Comparison of ENCODE assay signal across 13 mouse cellular contexts in genomic region chr13:41416065-41417016, GRCm38 (mm10).
A peak's percentile ranks its signal among the peaks of the same experiment; 100 is the strongest.
DNase-seq lines count a peak whose midpoint lies in the region; ATAC-seq lines count a peak whose summit lies in the region.
"Had no signal": no experiment of that assay in that cellular context is flagged by ENCODE, and none has a peak within 500 bp of the region (broad histone marks: within the 10 kb centered on the region; RNA-seq: fewer than 3 reads in every experiment).

No protein-coding gene starts in this region.

- no peaks in the 10 kb centered on the region for H3K9me3 ChIP-seq in forebrain, embryonic 12.5 days
- no peaks in the 10 kb centered on the region for H3K9me3 ChIP-seq in forebrain, embryonic 11.5 days (ENCODE audit: control insufficient read depth, low read length)
- no peaks in the 10 kb centered on the region for H3K9me3 ChIP-seq in hindbrain, embryonic 13.5 days
- H3K9me3 ChIP-seq in neural tube, embryonic 12.5 days = no peaks in the 10 kb centered on the region
- no peaks in the 10 kb centered on the region for H3K9me3 ChIP-seq in heart, embryonic 11.5 days (replicated peaks; ENCODE audit: control insufficient read depth, low read length)

- WGBS in forebrain, embryonic 12.5 days = 65% methylated on average over 11 of the region's 11 CpGs
- WGBS in forebrain, embryonic 11.5 days = 81% methylated on average over 11 of the region's 11 CpGs
- 46% methylated on average over 11 of the region's 11 CpGs for WGBS in hindbrain, embryonic 13.5 days
- WGBS in neural tube, embryonic 12.5 days = 38% methylated on average over 11 of the region's 11 CpGs
- WGBS in heart, embryonic 11.5 days (ENCODE audit: insufficient replicate concordance) = 67% methylated on average over 11 of the region's 11 CpGs

- intact Hi-C loops in gastrocnemius, postnatal 36 days (cut with DNase I) = no loop called here

- DNase-seq in forebrain, embryonic 11.5 days (ENCODE audit: low spot score) = no peak
- DNase-seq in brain, adult 2 months (ENCODE audit: low read depth, low spot score) = peak; percentile 58
- DNase-seq in gastrocnemius, postnatal 36 days = no peak
- DNase-seq in frontal cortex, adult 2 months (ENCODE audit: extremely low spot score in 1 of 2, low spot score in 1 of 2) = no peak
- DNase-seq: B cell, adult 2 months; cerebellum, postnatal 36 days; kidney, adult 2 months; spleen, adult 18-20 months; thymus, adult 2 months had no signal

- H3K36me3 ChIP-seq in forebrain, embryonic 12.5 days (replicated peaks) = no peaks in the 10 kb centered on the region
- no peaks in the 10 kb centered on the region for H3K36me3 ChIP-seq in forebrain, embryonic 11.5 days (ENCODE audit: control insufficient read depth, insufficient read depth, low read length)
- H3K36me3 ChIP-seq in hindbrain, embryonic 13.5 days = no peaks in the 10 kb centered on the region
- no peaks in the 10 kb centered on the region for H3K36me3 ChIP-seq in neural tube, embryonic 12.5 days
- H3K36me3 ChIP-seq in heart, embryonic 11.5 days (ENCODE audit: control insufficient read depth, insufficient read depth, low read length) = no peaks in the 10 kb centered on the region

- H3K27me3 ChIP-seq in forebrain, embryonic 12.5 days = no peaks in the 10 kb centered on the region
- no peaks in the 10 kb centered on the region for H3K27me3 ChIP-seq in forebrain, embryonic 11.5 days (ENCODE audit: control insufficient read depth, insufficient read depth, low read length)
- no peaks in the 10 kb centered on the region for H3K27me3 ChIP-seq in hindbrain, embryonic 13.5 days
- H3K27me3 ChIP-seq in neural tube, embryonic 12.5 days (replicated peaks) = no peaks in the 10 kb centered on the region
- H3K27me3 ChIP-seq in heart, embryonic 11.5 days (ENCODE audit: control insufficient read depth, insufficient read depth, low read length) = no peaks in the 10 kb centered on the region

- no peak overlapping the region for H3K9ac ChIP-seq in forebrain, embryonic 12.5 days
- H3K9ac ChIP-seq in forebrain, embryonic 11.5 days (ENCODE audit: low read length) = no peak overlapping the region
- no peak overlapping the region for H3K9ac ChIP-seq in hindbrain, embryonic 13.5 days
- no peak overlapping the region for H3K9ac ChIP-seq in neural tube, embryonic 12.5 days
- H3K9ac ChIP-seq in heart, embryonic 11.5 days (ENCODE audit: low read depth, low read length) = no peak overlapping the region

- no peak overlapping the region for H3K4me2 ChIP-seq in forebrain, embryonic 12.5 days
- no peak overlapping the region for H3K4me2 ChIP-seq in forebrain, embryonic 11.5 days (ENCODE audit: low read depth, low read length, severe bottlenecking)
- no peak overlapping the region for H3K4me2 ChIP-seq in hindbrain, embryonic 13.5 days
- 0 out of 2 replicates have a peak overlapping the region, but pooled peaks have one; percentile 2 for H3K4me2 ChIP-seq in neural tube, embryonic 12.5 days (replicated peaks)
- H3K4me2 ChIP-seq in heart, embryonic 11.5 days = no peak overlapping the region

- no peak overlapping the region for H3K27ac ChIP-seq in forebrain, embryonic 12.5 days
- H3K27ac ChIP-seq in forebrain, embryonic 11.5 days (ENCODE audit: low read depth, low read length) = no peak overlapping the region
- H3K27ac ChIP-seq in hindbrain, embryonic 13.5 days = peak overlapping the region; percentile 80
- H3K27ac ChIP-seq in neural tube, embryonic 12.5 days = no peak overlapping the region
- H3K27ac ChIP-seq in heart, embryonic 11.5 days (ENCODE audit: low read depth, low read length) = no peak overlapping the region

- no peak overlapping the region for H3K4me3 ChIP-seq in forebrain, embryonic 12.5 days (replicated peaks)
- H3K4me3 ChIP-seq in forebrain, embryonic 11.5 days (ENCODE audit: low read depth, low read length) = no peak overlapping the region
- H3K4me3 ChIP-seq in hindbrain, embryonic 13.5 days = no peak overlapping the region
- no peak overlapping the region for H3K4me3 ChIP-seq in neural tube, embryonic 12.5 days
- no peak overlapping the region for H3K4me3 ChIP-seq in heart, embryonic 11.5 days (ENCODE audit: low read depth, low read length)

- peak; percentile 67; the same call in 1 of the 2 replicates for ATAC-seq in forebrain, embryonic 12.5 days (ENCODE audit: low FRiP score)
- no peak for ATAC-seq in forebrain, embryonic 11.5 days (replicated peaks; ENCODE audit: low FRiP score)
- ATAC-seq in hindbrain, embryonic 13.5 days (ENCODE audit: low FRiP score) = peak; percentile 96
- peak; percentile 97 for ATAC-seq in neural tube, embryonic 12.5 days (ENCODE audit: low FRiP score, low read depth)
- no peak for ATAC-seq in heart, embryonic 11.5 days (replicated peaks; ENCODE audit: insufficient number of reproducible peaks, low FRiP score, low TSS enrichment)

- H3K4me1 ChIP-seq in forebrain, embryonic 12.5 days = peaks cover 9% of the 10 kb centered on the region
- H3K4me1 ChIP-seq in forebrain, embryonic 11.5 days (replicated peaks; ENCODE audit: control insufficient read depth, insufficient read depth, low read length) = no peaks in the 10 kb centered on the region
- H3K4me1 ChIP-seq in hindbrain, embryonic 13.5 days (replicated peaks) = peaks cover 11% of the 10 kb centered on the region
- H3K4me1 ChIP-seq in neural tube, embryonic 12.5 days = peaks cover 15% of the 10 kb centered on the region
- H3K4me1 ChIP-seq in heart, embryonic 11.5 days (ENCODE audit: control insufficient read depth, insufficient read depth, low read length) = no peaks in the 10 kb centered on the region

Comparison
In these comparisons a context has a peak if more than half of its experiments do, and no peak if none do; other contexts are left out.
1. ATAC-seq: peak in forebrain, embryonic 12.5 days (single experiment), hindbrain, embryonic 13.5 days (single experiment) and neural tube, embryonic 12.5 days (single experiment); none in forebrain, embryonic 11.5 days (single experiment) and heart, embryonic 11.5 days (single experiment).